Mouse (Mus musculus): ENCODE measurements around the gene Snx30.

Snx30 gene

DNA sequence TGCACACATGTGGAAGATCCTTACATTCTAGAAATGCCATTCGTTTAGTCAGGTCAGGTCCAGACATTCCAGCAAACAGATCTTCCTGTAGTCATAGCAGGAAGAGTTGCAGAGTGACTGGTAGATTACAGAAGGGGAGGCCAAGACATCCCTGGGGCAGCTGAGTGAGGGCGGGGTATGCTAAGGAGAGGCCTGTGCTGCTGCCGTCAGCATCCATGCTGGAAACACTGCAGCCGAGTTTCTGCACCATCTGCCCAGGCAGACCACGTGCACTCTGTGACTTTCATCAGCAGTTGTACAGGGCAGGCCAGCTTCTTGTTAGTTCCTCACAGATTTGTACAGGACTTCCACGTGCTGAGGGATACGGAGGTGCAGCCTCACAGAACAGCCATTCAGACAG lies 17.8 kb downstream of the Snx30 start:
- DNase-seq (ENCODE audit: low spot score): no peak

DNA sequence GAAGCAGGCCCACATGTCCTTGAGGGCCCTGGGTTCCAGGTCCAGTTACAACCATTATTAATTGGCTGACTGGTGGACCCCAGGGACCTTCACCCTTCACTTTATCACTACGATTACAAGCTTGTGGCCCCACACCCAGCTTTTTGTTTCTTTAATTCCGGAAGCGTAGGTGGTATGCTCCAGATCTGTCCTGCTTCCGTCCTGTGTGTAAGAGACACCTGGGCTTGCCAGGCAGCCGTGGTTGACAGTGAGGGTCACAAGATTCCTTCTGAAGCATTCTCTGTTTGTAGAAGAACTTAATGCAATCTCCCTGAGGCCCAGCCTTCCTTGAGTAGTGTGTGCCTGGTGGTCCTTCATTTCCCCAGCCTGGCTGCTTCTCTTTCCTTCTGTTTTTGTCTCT lies 19.2 kb downstream of the Snx30 start:
- DNase-seq (ENCODE audit: low spot score): no peak

DNA sequence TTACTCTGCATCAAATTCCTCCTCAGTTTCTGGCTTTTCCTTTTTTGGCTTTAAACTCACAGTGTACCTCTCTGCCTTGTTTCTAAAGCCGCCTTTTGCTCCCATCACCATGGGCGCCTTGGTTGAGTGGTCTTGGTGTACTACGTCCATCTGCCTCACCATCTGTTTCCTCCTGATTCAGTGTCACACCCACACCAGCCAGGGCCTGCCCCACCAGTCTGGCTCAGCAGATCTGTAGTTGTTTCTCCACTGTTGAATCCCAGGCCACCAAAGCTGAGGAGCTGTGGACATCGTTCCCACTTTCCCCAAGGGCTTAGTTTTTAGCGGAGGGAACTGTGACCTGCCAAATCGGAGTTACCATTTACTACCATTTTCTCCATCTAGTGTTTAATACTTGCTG lies 20.0 kb downstream of the Snx30 start:
- DNase-seq (ENCODE audit: low spot score): no peak

DNA sequence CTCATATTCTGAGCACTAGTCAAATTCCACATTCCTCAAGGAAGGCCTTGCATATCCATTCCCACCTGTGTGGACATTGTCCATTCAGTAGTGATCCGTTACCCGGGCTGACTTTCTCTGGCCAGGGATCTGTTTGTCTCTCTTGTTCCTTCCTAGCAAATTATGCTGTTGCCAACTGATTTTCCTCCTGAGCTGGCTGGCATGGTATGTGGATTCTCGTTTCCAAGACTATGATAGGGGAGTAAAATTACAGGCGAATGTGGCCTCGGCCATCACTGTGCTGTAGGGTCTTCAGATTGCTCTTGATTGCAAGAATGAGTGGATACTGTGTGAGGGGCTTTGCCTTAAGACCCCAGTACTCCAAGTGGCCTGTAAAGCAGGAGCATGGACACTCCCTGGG lies 20.7 kb downstream of the Snx30 start:
- no peak for DNase-seq (ENCODE audit: low spot score)

DNA sequence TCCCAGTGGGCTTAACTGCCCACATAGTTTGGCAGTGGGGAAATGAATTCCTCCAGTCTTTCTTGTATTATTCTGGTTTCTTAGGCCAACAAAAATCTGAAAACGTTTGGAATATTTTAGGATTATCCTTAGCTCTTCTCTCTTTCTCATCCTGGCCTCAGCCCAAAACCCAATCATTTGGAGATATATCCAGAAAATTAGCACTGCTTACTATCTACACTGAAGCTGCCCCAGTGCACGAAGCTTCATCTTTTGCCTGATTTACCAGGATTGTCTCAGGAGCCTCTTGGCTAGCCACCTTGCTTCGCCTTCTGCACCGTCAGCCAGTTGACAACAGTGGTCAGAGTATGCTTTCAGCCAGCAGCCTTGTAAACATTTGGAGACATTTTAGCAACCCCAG lies 23.4 kb downstream of the Snx30 start:
- DNase-seq (ENCODE audit: low spot score): no peak

DNA sequence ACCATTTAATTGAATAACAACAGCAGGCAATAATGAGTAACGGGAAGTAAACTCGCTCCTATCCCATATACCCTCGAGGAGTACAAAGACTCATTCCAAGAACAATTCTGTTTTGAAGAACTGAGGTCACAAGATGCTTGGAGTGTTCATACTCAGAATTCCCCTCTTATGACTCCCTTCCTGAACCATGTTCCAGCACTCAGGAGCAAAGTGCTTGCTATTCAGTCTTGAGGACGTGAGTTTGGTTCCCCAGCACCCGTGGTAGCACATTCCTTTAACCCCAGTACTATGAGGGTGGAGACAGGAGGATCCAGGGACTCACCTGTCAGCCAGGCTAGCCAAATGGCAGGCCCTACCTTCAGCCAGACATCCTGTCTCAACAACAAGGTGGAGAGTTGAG lies 25.4 kb downstream of the Snx30 start:
- DNase-seq (ENCODE audit: low spot score): no peak

DNA sequence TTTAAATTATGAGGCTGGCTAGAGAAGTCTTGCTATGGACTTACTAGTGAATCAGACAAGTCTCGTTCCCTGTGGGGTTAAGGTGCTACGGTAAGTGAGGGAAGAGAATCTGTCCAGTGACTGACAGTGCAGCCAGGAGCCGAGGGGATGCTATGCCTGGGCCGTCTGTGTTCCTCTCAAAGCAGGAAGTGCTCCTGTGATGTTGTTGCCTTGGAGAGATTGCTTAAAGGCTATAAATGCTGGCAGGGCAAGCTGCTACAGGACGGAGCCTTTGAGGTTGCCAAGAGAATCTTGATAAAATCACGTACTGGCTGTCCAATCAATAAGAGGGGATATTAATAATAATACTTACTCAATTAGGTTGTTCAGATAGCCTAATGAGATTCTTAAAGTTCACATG lies 27.2 kb downstream of the Snx30 start:
- DNase-seq (ENCODE audit: low spot score): no peak

DNA sequence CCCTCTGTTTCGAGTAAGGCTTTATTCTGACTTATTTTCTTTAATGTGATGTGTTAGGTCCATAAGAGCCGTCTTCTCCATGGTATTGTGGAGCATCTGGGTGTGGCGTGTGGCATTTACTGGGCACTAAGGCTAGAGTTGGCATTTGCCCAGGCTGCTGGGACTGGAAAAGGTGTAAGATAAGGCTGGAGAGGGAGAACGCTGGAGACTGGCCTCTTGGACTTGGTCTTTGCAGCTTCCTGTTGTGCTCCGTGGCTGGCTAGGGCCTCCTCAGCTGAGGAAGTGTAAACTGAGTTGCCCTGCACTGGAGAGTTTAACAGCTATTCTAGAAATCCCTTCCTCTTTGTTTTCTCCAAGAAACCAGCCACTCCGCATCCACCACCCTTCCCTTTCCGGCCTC lies 32.0 kb downstream of the Snx30 start:
- no peak for DNase-seq (ENCODE audit: low spot score)

DNA sequence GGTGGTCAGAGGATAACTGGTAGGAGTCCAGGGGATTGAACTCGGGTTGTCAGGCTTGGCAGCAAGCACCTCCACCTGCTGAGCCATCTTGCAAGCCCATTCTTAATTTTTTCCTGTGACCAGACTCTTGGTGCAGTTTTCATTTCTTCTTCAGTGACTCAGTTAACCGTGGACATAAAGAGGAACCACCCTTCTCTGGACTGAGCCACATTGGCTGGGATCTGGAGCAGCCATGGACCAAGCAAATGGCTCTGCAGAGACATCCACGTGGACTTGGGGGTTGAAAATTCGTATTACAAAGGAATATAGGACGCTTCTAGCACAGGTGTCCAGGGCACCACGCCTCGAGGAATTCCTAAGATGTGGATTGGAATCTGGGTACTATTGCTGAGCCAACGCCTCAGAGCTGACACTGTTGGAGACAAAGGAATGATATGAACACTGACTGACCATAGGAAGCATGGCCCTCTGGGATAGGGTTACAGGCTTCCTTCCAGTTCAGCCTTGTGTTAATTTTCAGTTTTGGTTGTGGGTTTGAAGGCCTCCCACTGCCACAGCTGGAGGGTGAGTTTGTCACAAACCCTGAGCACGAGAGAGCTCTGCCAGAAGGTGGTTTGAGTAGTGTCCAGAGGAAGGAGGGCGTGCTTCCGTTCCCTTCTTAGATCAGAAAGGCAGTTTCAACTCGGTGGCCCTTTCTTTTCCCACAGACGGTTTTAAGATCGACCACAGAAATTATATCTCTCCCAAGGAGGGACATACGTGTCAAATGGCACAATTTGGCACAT lies 39.0 kb downstream of the Snx30 start:
- no peak for DNase-seq (ENCODE audit: low spot score)

DNA sequence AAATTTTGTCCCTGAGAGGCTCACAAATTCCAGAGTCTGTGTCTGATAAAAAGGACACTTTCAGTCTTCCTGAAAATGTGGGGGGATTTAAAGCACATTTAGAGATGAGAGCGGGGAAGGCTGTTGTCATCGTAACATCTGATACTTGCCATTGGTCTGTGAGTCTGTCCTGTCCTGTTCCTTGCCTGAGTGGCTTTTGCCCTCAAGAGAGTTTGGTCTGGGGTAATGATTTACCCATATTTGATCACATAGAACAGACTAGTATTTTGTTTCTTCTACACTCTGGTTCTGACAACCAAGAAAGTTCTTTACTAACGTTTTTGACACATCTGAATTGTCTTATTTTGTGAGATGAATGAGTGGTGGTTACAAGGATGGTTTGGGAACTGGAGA lies 39.6 kb downstream of the Snx30 start:
- DNase-seq (ENCODE audit: low spot score): no peak

DNA sequence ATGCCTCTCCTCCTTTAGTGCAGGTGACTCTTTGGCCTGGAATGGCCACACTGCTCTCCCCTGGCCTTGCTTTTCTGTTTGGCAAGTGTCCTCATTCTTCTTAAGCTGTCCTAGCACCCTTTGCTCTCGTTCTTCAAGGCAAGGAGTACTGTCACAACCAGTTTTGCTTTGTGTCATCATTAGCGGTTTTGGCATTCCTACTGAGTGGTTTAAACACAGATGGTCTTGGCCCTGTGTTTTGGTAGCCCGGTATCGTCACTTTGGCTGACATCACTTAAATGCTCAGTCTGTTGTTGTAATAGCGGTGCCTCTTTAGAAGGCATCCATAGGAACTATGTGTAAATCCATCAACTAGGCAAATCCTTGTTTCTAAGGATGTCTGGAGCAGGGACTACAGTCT lies 41.8 kb downstream of the Snx30 start:
- DNase-seq (ENCODE audit: low spot score): no peak

DNA sequence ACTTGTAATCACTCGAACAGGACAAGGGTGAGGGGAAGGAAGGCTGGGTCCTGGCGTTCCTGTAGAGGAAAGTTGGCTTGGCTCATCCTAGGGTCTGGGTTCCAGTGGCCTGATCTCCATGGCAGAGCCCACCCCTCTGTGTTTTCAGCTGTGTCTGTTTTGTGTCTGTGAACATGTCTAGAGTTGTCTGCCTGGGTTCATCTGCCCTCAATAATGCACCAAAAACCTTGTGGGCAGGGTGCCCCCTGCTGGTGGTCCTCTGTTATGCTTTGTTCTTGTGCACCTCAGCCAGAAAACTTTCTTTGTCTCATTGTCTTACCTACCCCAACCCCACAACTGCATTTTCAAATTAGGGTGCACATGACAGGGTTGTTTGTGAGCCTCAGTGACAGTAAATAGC lies 44.5 kb downstream of the Snx30 start:
- peak; percentile 40 for DNase-seq (ENCODE audit: low spot score)

DNA sequence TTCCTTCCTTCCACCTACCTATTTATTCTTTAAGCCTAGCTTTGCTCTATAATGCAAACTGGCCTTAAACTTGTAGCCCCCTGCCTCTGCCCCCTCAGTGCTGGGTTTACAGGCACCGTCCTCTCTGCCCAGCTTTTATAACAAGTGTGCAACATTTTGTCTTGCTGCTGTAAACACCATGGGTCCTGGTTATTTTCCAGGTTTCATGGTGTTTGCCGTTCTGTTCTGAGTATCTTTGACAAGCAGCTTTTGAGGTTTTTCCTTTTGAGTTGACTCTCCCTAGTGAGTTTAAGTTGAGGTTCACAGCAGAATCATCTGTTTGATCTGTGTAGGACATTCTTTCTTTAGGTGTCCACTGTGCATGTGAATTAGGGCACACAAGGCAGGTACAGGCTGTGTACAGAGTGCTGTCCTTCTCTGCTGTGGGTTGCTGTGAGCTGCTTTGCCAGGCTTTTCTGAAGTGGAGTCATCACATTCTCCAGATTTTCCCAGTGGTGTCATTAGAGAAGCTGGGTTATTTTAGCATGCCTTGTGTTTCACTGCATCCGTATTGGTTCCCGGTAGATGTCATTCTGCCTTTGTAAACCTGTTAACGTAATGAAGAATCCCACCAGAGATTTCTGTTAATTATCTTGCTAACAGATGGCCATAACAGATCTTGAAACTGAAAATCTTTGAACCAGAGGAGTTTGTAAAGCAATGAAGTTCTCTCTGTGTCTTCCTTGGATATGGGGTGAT lies 45.4 kb downstream of the Snx30 start:
- DNase-seq (ENCODE audit: low spot score): no peak

DNA sequence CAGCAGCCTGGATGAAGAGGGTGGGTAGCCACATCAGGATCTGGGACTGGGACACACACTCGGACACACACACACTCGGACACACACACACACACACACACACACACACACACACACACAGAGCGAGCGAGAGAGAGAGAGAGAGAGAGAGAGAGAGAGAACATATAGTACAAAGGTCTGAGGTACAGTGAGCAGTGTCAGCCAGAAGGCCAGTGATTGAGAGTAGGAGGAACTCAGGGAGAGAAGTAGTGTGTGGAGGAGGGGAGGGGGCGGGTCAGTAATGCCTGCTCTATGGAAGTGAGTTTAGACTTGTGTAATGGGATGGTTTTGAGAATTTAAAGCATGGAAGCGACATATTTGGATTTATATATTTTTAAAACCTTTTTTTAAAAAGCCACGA lies 47.5 kb downstream of the Snx30 start:
- DNase-seq (ENCODE audit: low spot score): no peak

DNA sequence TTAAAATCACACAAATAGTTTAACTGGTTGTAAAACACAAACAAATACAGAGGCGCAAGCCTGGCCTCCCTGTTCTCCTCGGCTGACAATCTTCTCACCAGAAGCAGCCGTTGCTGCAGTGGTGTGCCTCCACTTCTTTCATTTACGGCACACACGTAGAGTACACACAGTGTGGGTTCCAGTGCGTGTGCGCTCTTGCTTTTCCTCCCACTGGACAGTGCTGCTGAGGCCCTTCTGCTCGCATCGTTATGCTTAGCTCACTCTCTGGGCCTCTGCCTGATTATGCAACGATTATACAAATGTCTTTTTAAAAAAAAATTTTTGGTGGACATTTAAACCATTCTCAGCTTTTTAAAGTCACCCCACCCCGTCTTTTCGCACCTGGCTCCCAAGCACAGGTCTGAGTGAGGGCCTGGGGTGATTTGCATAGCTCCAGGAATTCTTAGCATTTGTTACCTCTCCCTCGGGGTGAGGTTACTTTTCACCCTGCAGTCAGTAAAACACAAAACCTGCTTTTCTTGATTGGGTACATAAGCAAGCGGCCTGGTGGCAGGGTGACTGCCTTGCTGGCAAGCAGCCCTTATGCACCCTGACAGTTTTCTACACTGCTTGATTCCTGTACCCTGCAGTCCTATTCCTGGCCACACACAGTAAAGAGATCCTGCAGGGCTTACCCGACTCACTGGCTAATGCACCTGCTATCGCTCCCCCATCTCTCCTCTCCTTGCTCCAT lies 54.2 kb downstream of the Snx30 start:
- no peak for DNase-seq (ENCODE audit: low spot score)

DNA sequence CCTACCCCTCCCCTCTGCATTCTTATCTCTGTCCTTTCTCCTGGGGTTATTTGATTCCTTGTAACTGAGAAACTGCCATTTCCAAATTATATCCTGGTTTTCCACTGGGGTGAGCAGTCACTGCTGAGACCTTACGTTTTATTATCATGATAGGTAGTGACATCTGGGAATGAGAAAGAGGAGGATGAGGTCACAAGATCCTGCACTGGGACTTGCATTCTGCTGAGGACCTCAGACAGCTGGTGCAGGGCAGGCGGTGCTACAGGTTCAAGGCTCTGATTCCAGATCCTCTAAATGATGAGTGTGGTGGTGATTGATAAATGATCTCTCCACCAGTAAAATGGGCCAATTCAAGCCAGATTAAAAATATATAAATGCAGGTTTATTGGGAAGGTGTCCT lies 54.8 kb downstream of the Snx30 start:
- DNase-seq (ENCODE audit: low spot score): no peak

DNA sequence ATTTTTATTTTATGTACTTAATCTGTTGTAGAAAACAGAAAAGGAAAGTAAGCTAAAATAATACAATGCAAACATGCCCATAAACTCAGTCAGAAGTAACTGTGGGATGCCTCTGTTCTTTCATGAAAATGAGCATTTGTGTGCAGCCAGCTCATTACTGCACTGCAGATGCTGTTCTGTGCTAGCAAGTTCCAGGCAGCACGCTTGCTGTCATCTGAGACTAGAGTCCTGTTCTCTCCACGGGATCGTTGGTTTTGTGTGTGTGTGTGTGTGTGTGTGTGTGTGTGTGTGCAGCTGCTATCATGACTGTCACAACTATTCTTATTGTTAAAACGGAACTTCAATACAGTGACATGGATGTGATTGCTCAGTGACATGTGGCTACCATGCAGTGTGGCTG lies 56.2 kb downstream of the Snx30 start:
- no peak for DNase-seq (ENCODE audit: low spot score)

DNA sequence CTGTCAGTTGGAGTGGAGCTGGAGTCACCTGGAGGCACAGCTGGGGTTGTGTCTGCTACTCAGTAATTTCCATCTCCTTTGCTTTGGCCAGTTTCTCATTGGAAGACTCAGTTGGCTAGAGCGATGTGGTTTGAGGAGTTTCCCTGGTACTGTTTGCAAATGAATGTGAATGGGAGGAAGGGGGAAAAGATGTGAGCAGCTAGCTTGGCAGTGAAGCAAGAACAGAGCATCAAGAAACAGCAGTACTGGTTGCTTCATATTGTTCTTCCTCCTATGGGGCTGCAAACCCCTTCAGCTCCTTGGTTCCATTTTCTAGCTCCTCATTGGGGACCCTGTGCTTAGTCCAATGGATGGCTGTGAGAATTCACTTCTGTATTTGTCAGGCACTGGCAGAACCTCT lies 56.7 kb downstream of the Snx30 start:
- DNase-seq (ENCODE audit: low spot score): no peak

DNA sequence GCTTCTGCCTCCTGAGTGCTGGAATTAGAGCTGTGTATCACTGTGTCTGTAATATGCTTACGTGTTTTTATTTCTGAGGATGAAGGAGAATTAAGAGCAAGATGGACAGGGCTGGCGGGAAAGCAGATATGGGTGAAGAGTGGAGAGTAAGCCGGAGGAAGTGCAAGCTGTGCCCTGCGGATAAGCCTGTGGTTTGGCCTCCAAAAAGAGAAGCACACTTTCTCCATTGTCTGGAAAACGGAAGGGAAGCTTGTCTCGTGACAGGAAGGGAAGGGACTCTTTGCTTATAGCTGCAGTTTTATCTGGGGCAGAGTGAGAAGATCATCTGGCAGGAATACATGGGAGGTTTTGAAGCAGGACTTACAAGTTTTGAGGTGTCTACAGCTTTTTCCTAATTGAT lies 58.2 kb downstream of the Snx30 start:
- no peak for DNase-seq (ENCODE audit: low spot score)

DNA sequence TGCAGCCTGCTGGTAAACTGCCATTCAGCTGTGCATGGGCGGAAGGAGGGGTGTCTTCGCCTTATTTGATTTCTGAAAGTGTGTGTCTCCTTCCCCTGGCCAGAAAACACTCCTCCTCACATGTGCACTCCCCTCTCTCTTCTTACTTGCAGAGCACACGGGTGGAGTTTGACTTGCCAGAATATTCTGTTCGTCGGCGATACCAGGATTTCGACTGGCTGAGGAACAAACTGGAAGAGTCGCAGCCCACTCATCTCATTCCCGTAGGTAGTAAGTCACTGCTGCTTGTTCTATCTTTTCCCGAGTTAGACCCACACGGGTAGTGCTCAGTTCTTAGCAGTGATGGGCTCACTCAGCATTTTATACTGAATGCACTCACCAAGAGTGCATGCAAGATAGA lies 62.4 kb downstream of the Snx30 start:
- DNase-seq (ENCODE audit: low spot score): no peak

DNA sequence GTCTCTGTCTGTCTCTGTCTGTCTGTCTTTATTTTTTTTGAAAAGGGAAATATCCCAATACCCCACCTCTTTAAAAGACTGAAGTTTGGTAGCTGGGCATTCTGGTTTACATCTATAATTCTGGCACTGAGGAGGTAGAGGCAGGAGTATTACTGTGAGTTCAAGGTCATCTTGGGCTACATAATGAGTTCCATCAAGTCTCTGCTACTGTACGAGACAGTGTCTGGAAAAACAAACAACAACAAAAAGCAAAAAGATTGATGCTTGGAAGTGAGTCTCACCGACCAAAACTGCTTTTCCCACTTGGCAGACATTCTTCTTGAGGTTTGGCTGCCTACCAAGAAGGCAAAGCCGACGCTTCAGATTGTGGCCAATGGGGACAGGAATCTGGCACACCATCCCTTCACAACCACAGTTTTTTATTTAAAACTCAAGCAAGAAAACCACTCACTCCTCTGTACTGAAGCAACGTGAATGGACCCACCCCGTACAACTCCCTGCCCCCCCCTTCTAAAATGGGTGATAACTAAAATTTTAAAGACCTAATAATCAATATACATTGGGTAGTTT lies 63.9 kb downstream of the Snx30 start:
- no peak for DNase-seq (ENCODE audit: low spot score)

DNA sequence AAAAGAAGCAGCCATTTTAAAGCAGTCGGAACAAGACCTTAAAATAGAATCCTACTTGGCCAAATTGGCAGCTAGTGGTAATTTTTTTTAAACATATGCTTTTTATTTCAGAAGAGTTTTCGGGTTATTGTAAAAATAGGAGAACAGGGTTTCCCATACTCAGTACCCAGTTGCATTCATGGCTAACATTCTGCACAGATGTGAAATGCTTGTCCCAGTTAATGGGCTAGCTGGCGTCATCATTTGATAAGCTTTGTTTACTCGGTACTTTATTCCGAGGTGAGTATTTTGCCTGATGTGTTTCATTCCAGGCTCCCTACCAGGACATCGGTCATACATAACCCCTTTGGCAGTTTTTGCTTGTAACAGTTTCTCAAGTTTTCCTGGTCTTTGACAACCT lies 64.8 kb downstream of the Snx30 start:
- no peak for DNase-seq (ENCODE audit: low spot score)
